Mouse (Mus musculus) urinary bladder, adult 2 months (tissue): ENCODE data around the gene Clec16a. TPM values are rescaled to one million over a fixed set of nuclear protein-coding genes. Genes with fewer than 3 reads are reported as not detected.

ENCODE experiments used
- DNase-seq: peaks from one replicate; pipeline ENCODE4 v3.0.0; 2022; ENCODE audit warnings: low spot score
- polyA plus RNA-seq: library from polyadenylated mRNA; depleted of rRNA; stranded (reverse); fragments of >200 nt; gene quantifications from 2 replicates; pipeline ENCODE4 v1.2.3, GENCODE M21; 2012; rRNA removed

Clec16a gene
- polyA plus RNA-seq: 10.0 and 12.8 TPM in 2 replicates

DNA sequence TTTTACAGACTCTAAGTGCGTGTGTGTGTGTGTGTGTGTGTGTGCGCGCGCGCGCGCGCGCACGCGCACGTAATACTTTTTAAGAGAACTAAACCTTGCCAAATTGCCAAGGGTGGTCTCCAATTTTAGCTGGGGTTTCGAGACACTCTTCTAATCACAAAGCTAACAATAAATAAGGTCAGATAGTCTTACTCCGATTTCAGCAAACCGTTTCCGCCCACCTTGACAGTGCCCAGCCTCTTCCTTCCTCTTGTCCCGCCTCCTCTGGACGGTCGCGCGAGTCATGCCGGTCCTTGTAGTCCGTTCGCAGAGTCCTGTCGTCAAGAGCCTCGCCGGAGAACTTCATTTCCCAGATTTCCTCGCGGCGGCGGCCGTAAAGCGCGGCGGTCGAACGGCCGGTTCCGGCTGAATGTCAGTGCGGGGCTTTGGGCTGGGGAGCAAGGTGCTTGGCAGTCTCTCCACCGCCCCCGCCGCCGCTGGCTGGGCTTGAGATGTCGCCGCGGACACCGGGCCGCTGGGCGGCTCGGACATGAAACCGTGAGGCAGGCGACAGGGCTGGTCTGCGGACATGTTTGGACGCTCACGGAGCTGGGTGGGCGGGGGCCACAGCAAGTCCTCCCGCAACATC is at the start of gene Clec16a:
TSS of gene Clec16a (plus strand) at position 345 of the 628 bp plus-strand sequence.
- DNase-seq: peak; percentile 88

DNA sequence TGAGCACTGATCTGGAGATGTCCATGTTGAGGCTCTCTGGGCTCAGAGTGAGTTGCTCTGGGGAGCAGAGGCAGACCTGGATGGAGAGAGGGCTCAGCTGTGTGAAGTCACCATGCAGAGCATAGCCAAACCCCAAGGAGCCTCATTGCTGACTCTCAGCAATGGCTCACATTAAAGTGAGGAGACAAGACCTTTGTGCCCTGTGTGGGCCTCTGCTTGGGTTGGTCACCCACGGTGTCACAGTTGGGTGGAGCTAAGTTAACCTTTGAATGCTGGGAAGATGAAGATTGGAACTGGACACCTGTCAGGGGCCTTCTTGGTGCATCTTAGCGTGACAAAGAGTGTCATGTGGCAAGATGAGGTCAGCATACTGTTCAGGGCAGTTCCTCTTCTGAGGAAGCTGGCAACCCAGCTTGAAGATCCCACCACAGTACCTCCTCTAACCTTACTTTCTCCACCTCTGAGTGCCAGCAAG is 49.3 kb upstream of the Clec16a start:
- no peak for DNase-seq

DNA sequence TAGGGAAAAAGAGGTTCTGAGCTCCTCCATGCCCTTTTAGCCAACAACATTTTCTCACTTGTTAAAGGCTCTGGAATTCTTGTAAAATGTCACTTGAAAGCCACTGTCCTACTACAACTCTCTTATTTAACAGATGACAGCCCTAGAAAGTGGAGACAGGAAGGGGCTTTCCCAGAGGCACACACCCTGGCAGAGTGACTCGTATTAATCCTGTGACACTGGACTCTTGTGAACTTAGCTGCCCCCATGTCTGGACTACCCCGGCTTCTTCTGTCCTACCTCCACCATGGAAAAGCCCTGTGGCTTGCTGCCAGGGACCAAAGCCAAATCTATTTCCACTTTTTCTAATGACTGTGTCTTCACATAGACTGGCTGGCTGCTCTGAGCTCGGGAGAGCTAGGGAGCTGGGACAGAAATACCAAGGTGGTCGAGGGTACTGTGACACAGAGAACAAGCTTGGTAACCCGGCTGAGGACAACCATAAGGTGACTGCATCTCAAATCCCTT is 47.0 kb upstream of the Clec16a start:
- no peak for DNase-seq

DNA sequence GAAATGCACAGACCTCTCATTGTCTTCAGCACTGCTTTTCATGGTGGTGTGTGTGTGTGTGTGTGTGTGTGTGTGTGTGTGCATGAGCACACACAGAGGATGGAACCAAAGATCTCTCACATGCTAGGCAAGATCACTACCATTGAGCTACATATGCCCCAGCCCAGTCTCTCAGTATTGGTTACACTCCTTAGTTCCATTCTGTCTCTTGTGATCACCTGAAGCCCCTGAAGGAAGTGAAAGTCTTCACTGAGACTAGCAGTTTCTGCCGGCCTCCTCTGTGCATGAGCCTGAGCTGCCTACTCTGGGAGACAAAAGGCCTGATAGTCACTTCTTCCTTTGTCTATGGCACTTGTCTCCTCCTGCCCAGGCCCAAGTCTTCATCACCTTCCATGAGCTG is 46.0 kb upstream of the Clec16a start:
- no peak for DNase-seq

DNA sequence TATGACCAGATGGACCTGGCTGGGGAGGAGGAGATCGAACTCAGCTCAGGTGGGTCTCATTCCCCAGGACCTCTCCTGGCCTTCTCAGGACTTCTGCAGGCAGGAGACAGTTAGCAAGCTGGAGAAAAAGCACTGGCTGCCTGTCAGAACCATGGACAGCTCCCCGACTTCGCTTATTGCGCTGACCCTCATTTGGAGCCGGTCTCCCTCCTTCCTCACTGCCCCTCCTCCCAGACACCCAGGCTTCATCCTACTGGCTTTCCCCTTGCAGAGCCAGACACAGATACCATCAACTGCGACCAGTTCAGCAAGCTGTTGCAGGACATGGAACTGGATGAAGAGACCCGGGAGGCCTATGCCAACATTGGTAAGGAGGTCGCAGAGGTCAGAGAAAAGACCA is 43.3 kb upstream of the Clec16a start:
- DNase-seq: no peak

DNA sequence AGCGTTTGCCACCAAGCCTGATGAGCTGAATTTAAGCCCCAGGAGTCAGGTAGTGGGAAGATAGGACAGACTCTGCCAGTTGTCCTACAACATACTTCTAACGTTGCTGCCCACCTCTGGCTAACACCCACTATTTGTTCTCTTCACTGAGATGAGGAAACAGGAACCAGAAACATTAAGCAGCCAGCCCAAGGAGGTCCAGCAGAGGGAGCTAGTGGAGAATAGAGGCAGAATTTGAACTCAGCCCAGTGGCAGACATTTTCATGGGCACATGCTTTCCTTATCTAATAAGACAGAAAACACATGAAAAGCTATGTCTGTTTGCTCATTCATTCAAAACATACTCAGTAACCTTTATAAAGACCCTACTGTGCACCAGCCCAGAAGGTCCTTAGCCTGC is 42.1 kb upstream of the Clec16a start:
- DNase-seq: no peak

DNA sequence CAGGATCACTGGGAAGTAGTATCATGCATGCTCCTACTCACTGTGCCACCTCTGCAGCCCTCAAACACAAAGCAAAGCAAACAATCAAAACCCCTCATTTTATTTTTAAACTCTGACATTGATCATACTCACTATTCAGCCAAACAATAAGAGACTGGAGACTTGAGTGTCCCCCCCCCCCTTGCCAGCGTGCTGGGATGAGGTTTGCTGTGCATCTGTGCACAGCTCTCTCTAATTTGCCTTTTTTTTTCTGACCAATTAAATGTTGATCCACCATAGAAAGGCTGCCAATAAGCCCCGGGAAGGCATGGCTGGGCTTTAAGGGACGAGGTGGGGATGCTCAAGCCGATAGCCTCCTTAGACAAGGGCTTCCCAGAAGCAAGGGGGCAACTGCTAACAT is 37.7 kb upstream of the Clec16a start:
- DNase-seq: no peak

DNA sequence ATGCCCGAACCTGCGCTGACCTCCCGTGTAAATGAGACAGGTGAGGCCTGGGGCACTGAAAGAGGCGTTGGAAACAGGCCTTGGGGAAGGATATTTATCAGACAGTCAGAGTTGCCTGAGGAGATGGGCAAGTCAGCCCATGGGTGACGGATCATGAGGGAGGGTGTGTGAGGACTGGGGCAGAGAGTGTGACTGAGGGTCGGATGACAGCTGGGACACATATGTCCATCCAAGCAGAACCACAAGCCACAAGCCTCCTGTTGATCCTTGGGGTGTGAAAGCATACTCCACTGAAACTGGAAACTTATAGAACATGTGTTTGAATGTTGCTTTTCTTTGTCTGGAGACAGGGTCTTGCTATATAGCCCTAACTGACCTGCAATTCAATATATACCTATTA is 36.4 kb upstream of the Clec16a start:
- DNase-seq: no peak

DNA sequence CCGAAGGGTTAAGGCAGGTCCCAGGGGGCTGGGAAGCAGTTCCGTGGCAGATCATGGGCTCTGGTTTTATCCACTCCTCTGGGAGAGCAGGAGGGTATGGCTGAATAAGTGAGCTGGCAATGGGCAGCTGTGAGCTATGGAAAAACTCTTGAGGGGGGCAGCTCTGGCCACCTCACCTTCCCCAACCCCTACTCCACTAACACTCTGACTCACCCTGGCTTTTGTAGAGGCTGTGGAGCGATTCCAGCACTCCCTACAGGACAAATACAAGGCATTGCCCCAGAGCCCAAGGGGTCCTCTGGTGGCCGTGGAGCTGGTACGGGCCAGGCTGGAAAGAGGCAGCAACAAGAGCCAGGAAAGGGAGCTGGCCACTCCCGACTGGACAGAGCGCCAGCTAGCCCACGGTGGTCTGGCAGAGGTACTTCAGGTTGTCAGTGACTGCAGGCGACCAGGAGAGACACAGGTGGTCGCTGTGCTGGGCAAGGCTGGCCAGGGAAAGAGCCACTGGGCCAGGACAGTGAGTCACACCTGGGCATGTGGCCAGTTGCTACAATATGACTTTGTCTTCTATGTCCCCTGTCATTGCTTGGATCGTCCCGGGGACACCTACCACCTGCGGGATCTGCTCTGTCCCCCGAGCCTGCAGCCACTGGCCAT is 34.5 kb upstream of the Clec16a start:
- no peak for DNase-seq

DNA sequence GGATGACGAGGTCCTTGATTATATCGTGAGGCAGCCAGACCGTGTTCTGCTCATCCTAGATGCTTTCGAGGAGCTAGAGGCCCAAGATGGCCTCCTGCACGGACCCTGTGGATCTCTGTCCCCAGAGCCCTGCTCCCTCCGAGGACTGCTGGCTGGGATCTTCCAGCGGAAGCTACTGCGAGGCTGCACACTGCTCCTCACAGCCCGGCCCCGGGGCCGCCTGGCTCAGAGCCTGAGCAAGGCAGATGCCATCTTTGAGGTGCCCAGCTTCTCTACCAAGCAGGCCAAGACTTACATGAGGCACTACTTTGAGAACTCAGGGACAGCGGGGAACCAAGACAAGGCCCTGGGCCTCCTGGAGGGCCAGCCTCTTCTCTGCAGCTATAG is 34.0 kb upstream of the Clec16a start:
- no peak for DNase-seq

DNA sequence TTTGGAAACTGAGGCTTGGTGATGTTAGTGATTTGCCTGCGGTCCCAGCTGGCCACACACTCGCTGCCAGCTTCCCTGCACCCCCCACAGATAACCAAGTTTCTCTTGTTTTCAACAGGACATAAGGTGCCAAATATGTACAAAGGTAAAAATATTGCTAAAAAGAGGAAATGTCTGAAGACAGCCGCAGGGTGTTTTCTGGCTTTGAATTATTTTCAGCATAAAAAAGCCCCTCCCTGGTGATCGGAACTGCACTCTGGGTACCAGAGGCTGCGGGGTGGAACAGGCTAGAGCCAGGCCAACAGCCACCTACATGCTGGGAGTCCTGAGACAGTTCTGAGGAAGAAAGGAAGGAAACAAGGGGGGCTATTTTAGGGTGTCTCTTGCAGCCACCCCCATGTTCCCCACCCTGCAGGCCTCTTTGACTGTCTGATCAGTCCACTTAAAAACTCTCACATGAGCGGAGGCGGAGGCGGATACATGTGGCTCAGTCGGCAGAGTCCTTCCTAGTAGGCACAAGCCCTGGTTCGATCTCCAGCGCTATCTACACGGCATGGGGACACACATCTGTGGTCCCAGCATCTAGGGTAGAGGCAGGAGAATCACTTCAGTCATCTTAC is 29.1 kb upstream of the Clec16a start:
- no peak for DNase-seq

DNA sequence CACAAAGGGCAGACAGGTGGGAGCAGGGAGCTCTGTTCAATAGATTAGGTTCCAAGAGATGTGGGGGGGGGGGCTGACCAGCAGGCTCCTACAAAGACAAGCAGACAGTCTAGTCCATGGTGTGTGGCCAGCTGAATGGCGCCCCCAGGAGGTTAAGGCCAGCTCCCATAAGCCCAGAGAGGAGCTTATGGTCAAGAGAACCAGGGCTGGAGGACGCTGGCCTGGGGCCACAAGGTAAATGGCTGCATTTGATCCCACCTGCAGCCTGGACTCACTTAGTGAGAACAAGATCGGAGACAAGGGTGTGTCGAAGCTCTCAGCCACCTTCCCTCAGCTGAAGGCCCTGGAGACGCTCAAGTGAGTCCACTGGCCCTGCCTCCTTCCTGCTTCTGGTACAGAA is 27.1 kb upstream of the Clec16a start:
- no peak for DNase-seq

DNA sequence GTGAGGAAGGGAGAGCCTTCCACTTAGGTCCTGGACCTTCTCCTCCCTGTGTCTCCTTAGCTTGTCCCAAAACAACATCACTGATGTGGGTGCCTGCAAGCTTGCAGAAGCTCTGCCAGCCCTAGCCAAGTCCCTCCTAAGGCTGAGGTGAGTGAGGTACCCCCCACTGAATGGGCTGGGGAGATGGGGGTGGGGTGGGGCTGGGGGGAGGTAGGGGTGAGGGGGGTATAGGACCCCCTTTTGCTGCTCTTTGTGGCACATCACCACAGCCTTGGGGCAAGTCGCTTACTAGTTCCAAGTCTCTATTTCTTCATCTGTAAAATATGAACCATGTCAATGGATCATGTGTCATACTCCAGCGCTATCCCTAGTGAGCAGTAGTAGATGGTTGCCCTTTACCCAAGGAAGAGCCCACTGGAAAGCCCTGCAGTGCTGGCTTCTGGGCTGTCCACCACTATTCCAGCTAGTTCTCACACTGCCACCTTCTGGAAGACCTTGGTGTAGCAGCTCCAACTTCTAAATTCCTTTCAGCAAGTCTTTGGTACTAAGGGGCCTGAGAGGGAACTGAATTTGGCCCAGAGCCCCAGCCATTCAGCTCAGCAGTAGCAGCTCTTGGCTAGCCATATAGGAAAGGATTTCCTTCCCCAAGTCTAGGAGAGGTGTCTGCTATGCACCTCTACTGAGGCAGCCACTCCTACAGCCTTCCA is 24.1 kb upstream of the Clec16a start:
- no peak for DNase-seq

DNA sequence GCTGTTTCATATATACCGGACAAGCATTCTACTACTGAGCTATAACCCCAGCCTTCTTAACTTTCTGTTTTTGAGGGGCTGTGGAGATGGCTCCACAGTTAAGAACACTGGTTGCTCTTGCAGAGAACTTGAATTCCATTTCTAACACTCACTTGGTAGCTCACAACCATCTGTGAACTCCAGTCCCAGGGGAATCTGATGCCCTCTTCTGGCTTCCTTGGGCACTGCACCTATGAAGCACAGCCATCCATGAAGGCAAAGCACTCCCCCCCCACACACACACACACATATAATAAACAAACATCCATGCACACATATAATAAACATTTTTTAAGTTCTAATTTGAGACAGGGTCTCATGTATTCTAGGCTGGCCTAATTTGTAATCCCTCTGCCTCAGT is 22.3 kb upstream of the Clec16a start:
- DNase-seq: no peak

DNA sequence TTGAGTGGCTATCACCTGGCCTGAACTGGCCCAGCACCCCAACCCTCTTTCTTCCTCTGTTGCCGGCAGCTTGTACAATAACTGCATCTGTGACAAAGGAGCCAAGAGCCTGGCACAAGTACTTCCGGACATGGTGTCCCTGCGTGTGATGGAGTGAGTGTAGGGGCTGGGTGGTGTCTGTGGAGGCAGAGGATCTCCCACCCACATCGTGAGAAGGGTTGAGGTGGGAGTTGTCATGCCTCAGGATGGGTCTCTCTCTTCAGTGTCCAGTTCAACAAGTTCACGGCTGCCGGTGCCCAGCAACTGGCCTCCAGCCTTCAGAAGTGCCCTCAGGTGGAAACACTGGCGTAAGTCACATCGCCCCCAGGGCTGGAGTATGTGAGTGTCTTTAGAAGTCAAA is 21.5 kb upstream of the Clec16a start:
- no peak for DNase-seq

DNA sequence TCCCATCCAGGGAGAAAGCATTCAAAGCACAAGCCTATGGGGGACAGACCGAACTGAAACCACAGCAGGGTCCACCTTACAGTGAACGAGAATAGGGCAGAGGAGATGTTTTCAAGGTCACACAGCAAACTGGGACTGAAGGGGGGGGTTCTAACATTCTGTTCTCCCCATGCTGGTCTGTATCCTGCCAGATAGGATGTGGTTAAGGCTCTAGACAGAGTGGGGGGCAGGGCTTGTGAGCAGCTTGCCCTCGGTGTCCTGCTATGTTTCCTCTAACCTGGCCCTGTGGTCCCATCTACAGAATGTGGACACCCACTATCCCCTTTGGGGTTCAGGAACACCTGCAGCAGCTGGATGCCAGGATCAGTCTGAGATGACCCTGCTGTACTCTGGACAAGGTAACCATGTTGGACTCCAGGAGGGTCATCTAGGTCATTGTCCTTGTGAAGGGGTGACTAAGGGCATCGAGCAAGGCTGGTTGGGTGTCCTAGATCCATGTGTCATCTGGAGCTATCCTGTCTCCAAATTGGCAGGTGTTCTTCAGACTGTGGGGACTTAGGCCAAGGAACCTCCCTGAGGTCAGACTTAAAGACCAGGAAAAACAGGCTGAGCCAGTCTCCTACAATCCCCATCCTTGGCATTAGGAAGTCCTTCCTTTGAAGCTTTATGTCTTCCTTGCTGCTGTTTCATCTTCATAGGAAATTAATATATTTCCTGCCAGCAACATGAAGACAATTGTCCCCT is 20.1 kb upstream of the Clec16a start:
- DNase-seq: no peak

DNA sequence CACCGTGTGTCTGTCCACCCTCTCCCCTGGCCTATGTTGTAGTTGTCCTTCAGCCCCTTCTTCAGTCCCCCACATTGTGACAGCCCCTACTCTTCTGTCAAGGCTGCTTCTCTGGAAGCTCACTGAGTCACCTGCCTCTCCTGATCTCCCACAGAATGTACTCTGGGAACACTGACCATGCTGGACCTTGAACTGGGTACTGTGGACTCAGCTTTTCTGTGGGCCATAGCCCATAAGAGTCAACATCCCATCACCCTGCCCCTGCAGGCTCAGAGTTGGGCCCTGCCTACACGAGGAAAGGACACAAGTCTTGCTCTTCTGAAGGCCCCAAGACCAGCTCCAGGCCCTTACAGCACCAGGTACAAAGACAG is 19.5 kb upstream of the Clec16a start:
- no peak for DNase-seq

DNA sequence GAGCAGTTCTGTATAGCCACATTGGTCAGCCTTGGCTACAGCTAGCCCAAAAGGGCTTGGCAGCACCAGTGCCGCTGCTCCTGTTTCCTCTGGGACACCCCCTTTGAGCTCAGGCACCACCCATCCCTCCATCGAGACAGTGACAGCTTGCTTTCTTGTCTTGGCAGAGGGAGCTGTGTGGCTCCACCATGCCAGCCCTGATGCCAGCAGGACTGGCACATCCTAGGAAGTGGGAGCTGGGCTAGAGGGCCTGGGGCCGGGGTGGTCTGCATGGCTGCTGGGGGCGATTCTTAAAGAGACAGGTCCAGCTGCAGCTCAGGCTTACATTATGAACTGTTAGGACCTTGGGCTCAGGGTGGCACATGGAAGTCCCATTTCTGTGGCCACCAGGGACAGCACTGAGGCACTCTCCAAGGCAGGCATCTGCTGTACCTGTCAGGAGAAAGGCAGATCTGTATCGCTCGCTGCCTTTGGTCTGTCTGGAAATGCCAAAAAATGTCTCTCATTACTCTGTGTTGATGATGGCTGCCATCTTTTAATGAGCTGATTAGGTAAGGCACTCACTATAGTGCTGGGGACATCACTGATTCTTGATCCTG is 18.0 kb upstream of the Clec16a start:
- no peak for DNase-seq

DNA sequence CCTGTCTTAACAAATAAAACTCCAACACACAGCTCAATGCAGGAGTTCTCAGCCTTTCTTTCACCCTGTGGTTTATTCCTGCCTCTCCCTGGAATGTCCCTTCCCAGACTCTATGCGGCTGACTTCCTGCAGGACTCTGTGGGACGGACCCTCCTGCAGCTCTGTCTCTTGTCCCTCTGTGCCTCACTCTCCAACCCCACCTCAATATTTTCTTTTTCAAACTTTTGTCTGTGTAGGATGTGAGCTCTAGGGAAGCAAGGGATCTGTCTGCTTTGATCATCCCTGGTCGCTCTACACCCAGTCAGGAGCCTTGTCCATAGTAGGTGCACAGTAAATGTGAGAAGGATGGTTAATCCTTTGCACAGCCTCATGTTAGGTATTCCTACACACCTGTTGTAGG is 16.8 kb upstream of the Clec16a start:
- DNase-seq: no peak

DNA sequence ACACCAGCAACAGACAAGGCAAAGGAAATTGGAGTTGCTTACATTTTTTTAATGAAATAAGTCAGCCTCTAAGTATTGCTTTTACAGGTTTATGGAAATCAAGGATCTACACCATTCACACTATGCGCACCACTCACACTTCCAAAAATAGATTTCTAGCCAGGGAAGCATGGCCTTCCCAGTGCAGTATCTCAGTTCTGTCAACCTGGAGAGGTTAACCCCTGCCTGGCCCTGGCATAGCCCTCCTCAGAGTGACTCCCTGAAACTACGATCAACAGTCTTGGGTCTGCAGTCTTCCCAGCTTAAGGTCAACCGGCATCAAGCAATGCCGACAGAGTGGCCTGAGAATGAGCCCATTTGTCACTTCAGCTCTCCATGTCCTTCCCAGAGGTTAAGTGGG is 15.0 kb upstream of the Clec16a start:
- no peak for DNase-seq

DNA sequence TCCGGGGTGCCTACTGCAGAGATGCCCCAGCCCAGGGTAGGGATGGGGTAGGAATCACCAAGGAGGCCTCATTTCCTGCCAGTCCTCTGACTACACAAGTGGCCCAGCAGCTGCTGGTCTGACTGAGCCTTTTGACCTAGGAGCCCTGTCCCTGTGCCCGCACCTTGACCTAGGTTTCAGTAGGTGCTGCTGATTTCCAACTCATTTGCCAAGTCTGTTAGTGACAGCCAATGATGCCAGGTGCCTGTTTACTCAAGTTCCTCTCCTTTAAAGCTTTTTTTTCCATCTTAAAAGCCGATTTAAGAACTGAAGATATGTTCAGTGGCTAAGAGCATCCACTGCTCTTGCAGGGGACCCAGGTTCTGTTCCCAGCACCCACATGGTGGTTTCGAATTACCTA is 11.4 kb upstream of the Clec16a start:
- DNase-seq: no peak
